Mouse (Mus musculus) adrenal gland, postnatal 25 days (tissue): ENCODE measurements around the gene Spata32. TPM values are rescaled to one million over a fixed set of nuclear protein-coding genes. Genes with fewer than 3 reads are reported as not detected.
A peak's percentile ranks its signal among the peaks of the same experiment; 100 is the strongest.

Experiments
- DNase-seq: peaks from one replicate; pipeline ENCODE4 v3.0.0; 2021; ENCODE audit warnings: mixed read lengths
- total RNA-seq: library from RNA; stranded (reverse); gene quantifications from 2 replicates; pipeline ENCODE4 v1.2.3, GENCODE M21; 2021

Spata32 gene
- total RNA-seq, 1 experiment from 2014 or later, result not detected

DNA sequence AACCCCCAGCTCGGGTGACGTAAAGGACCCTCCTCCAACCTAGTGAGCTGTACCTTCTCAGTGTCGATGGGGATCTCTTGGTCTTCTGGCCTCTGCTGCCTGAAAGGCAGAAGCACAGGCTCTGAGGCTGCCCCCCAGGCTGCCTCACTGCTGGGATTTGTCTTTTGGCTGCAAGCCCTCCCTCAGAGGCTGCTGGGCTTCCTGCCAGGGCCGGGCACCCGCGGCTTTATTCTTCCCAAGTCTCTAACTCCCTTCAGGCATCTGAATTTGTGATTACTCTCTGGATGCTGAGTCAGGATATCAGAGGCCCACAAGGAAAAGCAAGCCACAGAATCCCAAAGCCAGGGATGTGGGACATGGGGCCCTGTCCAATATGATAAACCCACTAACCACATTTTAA lies 16.6 kb downstream of the Spata32 start:
- DNase-seq, result peak; percentile 64

DNA sequence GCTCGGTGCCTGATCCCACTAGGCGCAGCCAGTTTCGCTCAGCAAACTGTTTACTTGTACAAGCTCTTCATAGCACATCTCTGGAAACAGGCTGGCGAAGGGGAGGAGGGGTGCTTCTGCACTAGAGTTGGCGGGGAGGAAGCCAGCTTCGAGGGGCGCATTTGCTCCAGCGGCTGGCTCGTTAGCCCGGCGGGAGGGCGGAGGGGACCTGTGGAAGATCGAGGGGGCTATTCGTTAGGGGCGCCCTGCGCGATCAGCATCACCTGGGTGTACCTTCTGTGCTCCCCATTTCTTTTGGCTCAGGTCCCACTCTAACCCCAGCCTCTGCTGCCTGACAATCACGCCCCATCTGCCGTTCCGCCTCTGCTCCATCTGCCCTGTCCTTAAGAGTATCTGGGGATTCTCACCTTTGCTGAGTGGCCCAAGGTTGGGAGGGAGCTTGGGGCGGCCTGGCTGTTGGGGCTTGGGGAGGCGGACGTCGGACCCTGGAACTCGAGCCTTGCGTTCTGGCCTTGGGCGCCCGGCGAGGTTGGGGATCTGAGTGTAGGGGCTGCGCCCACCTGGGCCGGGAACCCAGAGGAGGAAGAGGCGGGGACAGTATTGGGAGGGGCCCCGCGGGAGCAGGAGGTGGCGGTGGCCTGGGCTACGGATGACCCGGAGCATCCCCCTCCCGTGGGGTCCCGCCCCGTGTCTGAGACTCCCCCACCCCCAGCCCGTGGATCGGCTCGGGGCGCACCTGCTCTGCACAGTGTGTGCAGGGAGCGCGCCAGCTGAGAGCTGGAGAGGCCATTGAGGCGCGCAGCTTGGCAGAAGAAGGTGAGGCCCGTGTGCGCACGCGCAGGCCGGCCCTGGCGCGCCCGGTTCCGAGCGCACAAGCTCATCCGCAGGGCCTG lies 19.1 kb downstream of the Spata32 start:
- peak; percentile 69 for DNase-seq

DNA sequence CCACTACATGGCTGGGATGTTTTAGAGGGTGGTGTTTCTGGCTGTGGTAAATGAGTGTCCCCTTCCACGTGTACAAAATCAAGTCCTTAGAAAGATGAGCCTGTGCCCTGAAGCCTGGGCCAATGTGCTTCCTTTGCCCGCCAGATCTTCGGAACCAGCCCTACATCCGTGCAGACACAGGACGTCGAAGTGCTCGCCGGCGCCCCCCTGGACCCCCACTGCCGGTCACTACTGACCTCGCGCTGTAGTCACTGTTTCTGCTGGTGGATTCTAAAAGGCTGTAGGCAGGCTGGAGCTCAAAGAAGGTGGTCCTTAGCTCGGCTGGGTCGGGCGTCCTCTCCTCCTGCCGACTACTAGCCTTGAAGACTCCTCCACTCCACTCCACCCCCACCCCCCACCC lies 19.9 kb downstream of the Spata32 start:
- no peak for DNase-seq

DNA sequence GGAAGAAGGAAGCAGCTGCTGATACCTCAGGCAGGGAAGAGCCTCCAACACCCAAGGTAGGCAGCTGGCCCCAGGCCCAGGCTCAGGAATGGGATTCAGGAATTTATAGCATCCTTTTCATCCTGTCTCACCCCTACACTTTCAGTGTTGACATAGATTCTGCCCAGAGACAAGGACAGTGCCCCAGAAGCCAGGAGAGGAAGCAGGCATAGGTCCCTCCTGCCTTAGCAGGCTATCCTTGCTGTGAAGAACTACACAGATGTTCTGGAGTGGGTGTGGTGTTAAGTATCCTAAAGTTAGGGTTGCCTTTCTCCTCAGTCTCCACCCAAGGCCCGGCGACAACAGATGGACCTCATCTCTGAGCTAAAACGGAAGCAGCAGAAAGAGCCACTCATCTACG lies 20.9 kb downstream of the Spata32 start:
- DNase-seq, result no peak

DNA sequence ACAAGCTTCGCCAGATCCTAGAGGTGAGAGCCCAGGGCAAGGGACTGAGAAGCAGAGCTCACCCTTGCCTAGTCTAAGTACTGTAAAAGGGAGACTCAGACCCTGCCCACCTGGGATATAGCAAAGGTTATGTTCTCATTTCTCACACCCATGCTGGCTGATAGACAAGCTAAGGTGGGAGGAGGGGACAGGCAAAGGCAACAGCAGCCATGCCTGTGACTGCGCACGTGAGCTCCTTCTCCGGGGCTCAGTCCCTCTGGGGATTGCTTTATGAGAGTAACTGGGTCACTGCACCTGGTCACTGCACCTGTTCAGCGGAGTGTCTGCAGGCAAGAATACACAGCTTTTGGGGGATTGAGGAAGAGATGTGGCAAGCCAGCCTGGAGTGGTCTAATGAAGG lies 22.6 kb downstream of the Spata32 start:
- no peak for DNase-seq

DNA sequence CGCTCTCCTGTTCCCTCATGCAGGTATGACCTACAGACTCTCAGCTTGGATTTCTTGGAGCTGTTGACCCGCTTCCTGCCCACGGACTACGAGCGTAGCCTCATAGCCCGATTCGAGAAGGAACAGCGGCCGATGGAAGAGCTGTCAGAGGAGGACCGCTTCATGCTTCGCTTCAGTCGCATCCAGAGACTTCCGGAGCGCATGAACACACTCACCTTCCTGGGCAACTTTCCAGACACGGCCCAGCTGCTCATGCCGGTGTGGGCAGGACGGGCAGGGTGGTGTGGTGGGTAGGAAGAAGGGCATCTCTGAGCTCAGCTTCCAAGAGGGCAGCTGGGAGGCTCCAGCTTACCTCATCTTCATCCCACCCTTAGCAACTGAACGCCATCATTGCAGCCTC lies 23.0 kb downstream of the Spata32 start:
- no peak for DNase-seq

DNA sequence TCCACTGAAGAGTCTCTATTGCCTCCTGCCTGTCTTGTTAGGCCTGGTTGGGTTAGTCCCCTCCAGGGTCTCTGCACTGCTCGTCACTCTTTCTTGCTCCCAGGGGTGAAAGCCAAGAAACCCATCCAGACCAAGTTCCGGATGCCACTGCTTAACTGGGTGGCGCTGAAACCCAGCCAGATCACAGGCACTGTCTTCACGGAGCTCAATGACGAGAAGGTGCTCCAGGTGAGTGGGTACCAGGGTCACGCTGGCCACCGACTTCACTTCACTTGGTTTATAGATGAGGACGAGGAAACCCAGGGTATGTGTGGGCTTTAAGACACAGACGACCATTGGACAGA lies 24.4 kb downstream of the Spata32 start:
- no peak for DNase-seq

DNA sequence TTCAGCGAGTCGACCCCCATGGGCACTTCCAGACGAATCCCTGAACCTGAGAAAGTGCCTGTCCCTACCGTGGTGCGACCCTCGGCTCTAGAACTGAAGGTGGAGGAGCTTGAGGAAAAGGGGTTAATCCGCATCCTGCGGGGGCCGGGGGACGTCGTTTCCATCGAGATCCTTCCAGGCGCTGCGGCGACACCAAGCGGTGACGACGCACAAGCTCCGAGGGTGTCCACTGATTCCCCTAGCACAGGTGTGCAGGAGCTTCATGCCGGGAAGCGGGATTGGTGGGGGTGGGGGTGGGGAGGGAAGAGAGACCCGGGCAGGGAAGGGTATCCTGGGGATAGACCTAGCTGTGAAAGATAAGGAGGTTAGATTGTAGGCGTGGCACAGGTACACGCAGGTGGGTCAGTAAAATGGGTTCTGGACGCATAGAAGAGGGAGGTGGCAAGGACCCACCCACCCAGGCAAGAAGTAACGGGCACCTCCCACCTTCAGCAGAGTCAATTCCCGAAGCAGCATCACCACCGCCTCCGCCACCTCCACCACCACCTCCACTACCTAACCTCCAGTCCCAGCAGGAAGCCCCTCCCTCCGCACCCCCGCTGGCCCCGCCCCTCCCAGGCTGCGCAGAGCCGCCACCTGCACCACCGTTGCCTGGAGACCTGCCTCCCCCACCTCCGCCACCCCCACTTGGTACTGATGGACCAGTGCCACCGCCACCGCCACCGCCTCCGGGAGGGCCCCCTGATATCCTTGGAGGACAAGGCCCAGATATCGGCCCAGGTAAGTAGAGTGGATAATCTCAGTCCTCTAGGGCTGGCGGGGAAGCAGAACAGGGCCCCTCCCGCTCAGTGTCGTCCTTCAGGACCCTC lies 25.0 kb downstream of the Spata32 start:
- DNase-seq, result peak; percentile 42

DNA sequence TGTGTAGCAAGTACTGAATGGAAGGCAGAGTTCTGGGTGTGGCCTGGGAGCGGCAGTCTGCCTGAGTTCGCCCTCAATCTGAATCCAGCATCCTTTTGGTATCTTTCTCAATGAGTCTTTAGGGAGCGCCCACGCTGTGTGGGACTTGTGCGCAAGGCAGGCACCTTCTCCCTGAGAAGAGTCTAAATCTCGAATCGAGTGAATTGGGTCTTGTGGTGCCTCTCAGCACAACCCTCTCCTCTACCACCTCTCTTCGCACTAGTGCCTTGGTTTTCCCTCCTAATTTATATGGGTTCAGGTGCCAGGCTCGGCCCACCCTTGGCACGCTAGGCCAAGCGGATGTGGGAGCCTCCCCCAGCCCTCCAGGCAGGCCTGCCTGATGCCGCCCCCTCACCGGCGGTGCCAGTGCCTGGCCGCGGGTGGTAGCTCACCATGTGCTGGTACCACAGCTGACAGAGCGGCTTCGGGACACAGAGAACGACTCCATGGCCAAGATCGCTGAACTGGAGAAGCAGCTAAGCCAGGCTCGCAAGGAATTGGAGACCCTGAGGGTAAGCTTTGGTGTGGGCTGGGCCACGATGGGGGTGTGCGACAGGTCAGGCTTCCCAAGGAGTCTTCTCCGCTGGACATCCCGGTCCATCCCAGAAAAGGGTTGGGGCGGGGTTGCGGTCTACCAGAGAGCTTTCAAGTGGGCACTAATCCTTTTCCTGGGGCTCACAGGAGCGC lies 25.8 kb downstream of the Spata32 start:
- DNase-seq, result no peak

DNA sequence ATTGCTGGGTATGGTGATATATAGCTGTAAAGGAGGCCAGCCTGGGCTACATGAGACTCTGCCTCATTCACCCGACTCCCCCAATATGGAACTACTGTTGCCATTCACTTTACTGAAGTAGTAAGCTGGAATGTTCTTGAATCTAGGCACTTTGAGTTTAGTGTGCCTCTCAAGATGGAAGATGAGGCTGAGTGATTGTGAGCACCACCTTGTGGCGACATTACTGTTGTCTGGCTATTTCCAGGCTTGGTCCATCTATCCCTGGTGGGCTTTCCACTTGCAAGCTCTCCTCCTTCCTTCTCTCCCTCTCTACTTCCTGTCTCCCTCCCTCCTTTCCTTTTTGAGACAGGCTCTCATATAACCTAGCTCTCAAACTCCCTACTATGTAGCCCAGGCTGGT lies 33.3 kb downstream of the Spata32 start:
- peak; percentile 59 for DNase-seq

DNA sequence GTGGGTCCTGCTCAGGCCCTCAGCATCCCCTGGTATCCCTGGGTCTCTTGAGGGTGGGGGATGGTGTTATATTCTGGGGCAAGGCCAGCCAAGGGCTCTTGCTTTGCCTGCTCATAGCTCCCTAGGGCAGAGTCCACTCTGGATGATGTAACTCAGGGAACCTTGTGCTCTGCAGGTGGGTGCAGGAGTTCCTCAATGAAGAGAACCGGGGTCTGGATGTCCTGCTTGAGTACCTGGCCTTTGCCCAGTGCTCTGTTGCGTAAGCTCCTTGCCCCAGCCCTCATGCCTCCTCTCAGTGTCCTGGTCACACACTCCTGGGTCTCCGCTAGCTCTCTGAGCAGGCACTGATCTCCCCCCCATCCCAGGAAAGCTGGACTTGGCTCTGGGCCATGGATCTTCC lies 36.3 kb downstream of the Spata32 start:
- no peak for DNase-seq

DNA sequence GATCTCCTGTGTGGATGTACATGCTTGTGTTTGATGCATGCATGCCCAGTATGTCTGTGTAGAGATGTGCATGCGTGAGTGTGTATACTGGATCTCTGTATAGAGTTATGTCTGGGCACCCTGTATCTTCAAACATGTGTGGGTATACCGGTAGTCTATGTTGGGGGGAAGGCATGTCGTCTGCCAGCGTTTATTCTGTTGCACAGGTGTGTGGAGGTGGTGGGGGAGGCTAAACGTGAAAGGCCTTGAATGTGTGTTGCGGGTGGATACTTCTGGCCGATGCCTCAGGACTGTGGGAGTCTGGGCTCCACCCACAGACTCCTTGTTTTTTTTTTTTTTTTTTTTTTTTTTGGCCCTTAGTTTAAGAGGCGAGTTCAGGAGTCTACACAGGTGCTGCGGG lies 36.9 kb downstream of the Spata32 start:
- DNase-seq, result no peak

DNA sequence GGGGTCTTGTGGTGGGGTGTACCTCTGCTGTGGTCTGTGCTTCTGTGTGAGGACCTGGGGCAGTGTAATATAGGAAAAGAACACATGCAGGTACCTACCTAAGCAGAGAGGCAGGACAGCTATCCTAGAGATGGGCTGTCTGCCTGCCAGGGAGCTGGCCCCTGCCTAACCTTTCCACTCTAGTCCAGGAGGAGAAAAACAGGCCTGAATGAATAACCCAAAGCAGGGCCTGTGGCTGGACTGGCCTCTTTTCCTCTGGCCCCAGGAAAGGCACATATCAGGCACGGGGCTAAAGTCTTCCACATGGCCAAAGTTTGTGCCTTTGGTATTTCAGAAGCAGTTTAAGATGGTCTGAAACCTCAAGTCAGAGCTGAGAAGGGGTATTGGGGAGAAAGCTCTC lies 37.8 kb downstream of the Spata32 start:
- no peak for DNase-seq

DNA sequence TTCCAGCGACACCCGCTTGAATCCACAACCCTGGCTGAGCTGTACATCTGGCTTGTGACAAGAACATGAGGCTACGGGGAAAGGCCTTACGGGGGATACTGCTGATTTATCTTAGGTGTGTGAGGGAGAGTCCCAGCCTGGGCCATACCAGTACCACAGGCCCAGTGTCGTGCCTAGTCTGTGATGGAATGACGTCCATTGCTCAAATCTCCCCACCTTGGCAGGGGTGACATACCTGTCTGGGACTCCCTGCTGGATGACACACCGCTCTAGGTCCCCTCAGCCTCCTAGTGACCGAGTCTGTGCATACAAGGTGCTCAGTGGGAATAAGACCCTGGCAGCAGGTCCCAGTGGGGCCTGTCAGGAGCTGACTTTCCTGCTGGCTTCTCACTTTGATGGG lies 39.5 kb downstream of the Spata32 start:
- no peak for DNase-seq

DNA sequence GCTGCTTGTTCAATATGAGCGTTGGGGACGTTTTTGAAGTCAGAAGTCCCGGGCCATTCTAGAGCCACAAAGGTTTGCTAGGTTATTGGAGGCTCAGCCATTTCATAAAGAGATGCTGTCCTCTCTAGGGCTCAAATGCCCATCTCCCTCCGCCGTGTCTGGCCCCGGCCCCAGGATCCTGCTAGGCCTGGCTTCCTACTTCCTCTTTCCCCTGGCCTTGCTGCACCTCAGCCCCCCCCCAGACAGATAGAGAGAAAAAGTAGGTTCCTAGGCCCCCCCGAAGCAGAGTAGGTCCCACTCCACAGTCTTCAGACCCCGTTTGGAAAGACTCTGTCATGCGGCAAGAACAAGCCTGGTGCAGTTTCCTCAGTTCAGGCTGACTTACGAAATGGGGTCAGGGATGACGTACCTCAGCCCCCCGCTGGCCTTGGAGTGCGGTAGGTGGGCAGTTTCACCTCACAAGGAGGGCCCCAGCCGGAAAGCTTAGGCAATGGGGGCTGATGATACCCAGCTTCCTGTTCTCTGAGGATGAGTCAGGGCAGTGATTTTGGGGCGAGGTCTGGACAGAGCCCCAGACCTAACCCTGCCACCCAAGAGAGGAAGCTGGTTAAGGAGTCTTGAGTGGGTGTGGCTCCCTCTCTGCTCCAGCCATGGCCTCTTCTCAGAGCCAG lies 40.3 kb downstream of the Spata32 start:
- DNase-seq, result no peak

DNA sequence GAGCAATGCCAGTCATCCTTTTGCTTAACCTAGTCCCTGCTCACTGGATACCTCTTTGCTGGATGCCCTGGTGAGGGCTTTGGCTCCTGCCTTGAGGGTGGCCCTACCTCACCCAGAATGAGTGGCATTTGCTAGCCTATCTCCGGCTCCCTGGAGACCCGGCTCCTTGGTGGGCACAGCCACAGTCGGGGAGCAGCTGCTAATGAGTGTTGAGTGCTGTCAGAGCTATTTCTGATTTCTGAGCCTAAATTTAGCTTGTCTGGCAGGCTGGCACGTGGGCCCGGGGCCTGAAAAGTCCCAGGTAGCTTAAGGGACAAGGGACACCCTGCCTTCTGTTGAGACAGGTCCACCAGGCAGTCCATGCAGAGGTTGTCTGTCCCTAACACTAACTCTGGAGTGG lies 41.0 kb downstream of the Spata32 start:
- no peak for DNase-seq

DNA sequence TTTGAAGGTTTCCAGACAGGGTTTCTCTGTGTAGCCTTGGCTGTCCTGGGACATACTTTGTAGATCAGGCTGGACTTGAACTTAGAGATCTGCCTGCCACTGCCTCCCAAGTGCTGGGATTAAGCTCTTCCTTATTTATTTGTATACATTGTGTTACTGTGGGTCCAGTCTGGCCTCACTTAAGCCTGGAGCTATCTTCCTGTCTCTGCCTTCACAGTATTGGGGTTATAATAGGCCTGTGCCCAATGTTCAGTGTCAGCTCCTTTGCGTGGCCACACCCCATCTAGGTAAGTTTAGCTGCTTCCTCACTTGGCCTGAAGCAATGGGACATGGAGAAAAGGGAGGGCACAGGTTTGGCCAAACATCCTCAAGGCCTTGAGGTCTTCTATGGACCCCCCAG lies 41.7 kb downstream of the Spata32 start:
- DNase-seq, result no peak

DNA sequence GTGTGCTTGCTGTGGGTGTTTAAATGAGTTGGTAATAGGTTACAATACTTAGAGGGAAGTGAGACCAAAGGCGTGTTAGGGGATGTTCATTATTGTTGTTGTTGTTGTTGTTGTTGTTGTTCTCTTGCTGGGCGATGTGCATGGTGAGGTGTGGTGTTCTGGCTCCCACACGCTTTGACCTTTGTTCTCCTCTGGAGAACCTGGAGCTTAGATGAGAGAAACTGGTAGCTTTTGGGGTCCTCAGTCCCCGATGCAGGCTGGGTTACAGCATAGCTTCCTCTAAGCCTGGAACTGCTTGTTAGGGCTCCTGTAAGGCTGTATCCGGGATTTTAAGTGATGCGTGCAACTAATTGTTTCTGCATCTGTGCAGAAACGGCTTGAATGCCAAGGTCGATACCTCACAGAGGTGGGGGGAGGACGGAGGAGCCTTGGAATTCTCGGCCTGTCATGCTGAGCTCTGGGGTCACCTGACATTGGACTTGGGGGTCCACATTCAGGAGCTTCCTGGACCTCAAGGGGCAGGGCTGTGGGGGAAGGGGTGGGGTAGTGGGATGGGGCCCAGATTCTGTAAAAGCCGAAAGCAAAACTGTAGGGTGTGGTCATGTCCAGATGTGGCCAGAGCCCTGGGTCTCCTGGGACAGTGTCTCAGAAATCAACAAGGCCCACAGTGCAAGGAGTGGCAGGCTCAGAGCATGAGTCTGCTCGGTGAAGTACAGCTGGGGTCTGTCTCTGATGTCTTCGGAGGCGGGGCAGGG lies 42.4 kb downstream of the Spata32 start:
- peak; percentile 32 for DNase-seq

DNA sequence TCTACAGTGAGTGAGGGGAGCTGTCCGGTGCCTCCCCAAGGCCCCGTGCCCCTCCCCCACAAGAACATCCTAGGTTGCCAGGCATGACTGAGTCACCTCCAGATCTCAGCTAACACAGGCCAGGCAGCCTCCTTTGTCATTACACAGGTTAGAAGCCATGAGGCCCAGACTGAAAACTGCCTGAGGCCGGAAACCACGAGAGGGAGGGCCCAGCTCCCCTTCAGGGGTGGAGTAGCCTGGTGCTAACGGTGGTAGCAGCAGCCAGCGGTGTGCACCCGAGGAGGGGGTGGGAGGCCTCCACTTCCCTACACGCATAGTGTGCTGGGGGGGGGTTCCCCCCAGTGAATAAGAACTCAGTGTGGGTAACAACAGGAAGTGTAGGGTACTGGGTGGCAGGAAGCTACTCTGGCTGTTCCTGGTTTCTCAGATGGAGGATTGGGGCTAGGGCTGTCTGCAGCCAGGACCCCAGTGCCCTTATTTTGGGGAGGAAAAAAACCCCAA lies 43.3 kb downstream of the Spata32 start:
- peak; percentile 72 for DNase-seq

DNA sequence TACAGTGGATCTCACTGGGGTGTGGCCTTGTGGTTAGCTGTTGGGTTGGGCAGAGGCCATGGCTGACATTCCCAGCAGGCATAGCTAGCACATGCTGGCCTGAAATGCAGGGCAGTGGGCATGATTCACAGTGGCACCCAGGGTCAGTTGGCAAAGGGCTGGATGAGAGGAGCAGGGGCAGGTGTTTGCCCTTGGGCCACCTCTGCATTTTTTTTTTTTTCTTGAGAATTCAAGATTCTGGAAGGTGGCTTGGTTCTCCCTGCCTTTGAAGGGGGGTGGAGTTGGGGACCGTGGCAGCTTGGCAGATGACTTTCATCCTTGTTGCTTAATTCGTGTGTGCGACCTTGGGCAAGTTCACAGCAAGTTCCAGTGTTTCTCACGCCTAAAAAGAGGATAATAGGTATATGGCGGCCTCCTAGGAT lies 43.8 kb downstream of the Spata32 start:
- DNase-seq, result peak; percentile 46

DNA sequence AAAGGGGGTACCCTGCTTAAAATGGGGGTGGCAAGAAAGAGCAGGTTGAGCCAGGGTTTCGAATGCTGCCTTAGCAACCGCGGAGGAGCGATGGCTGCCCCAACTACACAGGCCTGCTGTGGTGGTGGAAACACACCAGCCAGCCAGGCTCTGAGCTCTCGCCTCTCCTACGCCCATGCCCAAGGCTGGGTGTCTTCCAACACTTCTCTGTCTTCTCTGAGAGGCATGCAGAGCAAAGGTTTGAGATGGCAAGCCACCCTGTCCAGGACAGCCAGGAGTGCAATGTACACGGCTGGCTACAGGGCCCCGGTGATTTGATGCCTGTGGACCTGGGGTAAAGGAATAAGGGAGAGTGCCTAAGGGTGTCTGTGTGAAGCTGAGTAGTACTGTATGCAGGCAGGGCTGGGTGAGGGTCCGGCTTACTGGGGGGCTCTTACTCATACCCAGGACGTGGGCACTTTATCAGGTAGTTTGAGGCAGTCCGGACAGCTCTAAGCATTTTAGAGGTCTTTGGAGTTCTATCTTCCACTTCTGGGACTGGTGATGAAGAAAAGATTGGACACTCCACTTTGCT lies 44.4 kb downstream of the Spata32 start:
- no peak for DNase-seq
